Mouse (Mus musculus) spleen, adult 18-20 months (tissue): ENCODE results near the gene Ednra.
"Not testable (repeated sequence)": the region's sequence is repeated elsewhere in the genome, so short reads cannot be mapped to it uniquely, and the experiment has no call there.

Experiments
- DNase-seq, 2 experiments: peaks; one replicate each; pipeline ENCODE4 v3.0.0; 2022; ENCODE audit warnings: mixed read lengths in 2 of 2

Ednra gene

DNA sequence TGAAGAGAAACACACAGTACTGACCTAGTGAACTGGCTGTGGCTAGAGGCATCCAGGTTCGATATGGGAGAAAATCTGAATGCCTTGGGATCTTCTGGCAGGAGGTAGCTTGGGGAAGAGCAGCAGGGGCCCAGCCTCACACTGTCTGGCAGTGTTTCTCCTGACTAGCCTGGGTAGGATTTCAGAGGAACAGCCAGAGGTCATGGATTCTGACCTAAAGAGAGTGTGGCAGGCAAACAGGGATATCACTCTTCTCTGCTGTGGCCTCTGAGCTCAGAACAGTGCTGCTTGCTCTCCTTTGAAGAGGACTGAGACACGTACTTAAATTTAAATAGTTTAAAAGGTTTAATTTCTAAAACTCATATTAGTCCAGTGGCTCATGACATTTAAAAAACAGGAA is 7.2 kb downstream of the Ednra start:
- no peak for DNase-seq

GRCm38 (mm10) chr8:77714455-77714854 is 9.8 kb downstream of the Ednra start:
- DNase-seq = no peak

DNA sequence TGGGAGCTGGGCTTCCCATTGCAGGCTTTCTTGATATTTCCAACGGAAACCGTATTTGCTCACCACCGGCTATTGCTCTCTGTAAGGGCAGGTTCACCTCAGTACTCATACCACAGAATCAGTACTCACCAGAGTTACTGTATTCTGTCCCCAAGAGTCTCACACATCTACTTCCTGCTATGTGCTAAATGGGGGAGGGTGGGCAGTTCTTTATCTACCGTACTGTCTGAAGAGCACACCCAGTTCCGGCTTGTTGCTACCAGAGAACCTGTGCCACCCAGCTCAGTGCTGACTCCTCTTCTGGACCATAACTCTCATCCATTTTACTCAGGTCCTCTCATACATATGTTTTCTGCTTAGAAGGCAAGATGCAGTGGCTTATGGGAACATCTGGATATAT is 10.6 kb downstream of the Ednra start:
- DNase-seq = no peak

GRCm38 (mm10) chr8:77704768-77705167 is 19.5 kb downstream of the Ednra start:
- no peak for DNase-seq

GRCm38 (mm10) chr8:77698028-77698427 is 26.2 kb downstream of the Ednra start:
- DNase-seq = no peak

DNA sequence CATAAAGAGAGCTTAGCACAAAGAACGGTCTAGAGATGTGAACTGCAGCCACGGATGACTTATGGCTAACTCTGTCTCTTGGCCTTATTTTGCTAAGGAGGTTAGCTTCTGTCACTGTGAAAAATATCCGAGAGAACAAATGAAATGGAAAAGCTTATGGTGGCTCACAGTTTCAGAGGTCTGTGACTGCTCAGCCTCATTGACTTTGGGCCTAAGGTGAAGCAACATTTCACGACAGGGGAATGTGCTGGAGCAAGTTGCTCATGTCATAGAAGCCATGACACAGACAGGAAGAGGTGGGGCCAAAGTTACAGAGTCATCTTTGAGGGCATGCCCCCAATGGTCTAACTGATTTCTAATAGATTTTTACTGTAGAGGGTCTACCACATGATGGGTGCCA is 28.1 kb downstream of the Ednra start:
- no peak for DNase-seq

DNA sequence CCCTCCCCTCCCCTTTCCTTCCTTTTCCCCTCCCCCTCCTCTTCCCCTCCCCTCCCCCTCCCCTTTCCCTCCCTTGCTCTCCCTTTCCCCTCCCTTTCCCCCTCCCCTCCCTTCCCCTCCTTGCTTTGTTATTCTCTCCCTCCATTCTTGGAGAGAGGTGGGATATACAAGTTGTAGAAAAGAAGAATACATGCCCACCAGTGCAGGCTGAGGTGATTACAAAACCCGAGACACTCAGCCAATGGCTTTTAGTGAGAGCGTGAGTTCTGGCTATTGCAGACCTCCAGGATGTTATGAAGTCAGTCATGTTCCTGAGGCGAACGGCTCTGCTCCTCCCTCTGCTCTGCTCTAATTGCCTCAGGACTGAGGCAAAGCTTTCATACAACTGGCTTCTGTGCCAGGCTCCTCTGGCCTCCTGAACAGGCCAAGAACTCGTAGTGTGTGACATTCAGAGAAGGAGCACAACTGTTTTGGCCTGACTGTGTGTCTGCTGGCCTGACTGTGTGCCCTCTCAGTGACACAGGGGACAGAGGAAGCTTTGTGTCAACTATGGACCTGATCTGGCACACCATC is 28.7 kb downstream of the Ednra start:
- DNase-seq = no peak

DNA sequence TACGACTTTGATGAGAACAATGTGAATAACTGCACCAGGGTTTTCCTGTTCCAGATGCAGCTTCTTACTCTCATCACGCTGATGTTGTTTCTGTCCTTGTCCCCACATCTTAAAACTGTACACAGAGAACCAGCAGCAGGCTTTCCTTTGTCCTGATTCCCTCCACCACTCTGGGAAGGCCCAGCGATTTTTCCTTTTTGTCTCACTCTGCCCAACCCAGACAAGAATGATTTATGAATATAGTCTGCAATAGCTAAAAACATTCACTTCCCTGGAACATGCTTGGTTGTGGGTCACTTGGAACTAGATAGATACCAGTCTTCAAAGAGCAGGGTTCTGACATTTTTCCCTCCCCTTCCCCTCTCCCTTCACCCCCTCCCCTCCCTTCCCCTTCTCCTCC is 29.2 kb downstream of the Ednra start:
- DNase-seq = no peak

GRCm38 (mm10) chr8:77694588-77694987 is 29.7 kb downstream of the Ednra start:
- DNase-seq = no peak

- DNase-seq = not testable (repeated sequence)
These were observed 34.7 kb downstream of the Ednra start for GRCm38 (mm10) chr8:77689421-77690059.

DNA sequence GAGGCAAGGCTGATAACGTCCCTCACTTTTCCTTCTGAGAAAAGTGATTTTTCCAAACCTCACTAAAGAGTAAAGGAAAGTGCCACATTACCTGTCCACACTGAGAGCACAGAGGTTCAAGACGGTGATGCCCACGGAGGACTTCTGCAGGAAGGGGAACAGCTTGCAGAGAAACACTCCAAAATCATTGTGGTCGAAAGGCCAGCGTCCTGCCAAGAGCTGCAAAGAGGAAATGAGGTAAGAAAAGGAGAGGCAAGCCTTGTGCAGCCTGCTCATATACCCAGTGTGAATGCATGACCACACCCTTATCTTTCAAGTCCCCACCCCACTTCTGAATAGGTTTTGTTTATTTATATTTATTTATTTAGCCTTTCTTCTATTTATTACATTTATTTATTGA is 35.3 kb downstream of the Ednra start:
- DNase-seq = no peak

GRCm38 (mm10) chr8:77684372-77684771 is 39.9 kb downstream of the Ednra start:
- no peak for DNase-seq

GRCm38 (mm10) chr8:77683356-77684106 is 40.7 kb downstream of the Ednra start:
- no peak for DNase-seq

DNA sequence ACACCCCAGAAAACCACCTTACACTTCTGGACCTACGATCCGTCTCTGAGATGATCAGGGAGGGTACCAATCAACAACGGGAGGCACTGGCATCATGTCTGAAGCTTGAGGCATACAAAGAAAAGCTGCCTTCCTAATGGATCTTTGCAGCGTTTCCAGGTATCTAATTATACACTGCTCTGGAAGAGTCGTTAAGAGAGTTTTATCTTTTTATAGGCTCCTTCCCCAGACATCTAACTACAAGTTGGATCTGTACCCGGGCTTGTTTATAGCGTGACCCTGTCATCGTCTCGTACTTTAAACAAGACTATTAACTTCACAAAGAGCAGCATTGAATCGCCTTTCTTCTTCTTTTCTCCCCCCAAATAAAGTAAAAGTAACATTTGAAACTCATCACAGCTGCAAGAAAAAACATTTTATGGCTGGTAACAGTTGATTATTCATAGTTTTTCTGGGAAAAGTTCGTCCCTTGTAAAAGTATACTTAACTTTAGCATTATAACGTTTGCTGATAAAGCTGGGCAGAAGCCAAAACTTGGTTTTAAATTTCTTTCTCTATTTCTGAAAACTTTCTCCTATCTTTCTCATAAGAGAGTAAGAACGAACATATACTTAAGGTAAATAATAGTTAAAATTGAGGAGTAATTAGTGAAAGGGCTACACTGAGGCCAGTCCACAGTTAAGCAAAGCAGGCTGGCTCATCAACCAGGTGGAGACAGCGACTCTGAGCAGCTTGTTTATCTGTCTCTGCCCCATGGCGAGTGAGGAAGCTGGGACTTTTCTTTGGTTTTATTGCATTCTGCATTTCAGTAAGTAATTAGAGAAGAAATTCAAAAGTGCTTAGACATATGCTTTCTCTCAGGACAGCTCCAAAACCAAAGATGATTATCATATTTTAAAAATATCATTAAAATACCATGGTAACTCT is 42.0 kb downstream of the Ednra start:
- DNase-seq = no peak

DNA sequence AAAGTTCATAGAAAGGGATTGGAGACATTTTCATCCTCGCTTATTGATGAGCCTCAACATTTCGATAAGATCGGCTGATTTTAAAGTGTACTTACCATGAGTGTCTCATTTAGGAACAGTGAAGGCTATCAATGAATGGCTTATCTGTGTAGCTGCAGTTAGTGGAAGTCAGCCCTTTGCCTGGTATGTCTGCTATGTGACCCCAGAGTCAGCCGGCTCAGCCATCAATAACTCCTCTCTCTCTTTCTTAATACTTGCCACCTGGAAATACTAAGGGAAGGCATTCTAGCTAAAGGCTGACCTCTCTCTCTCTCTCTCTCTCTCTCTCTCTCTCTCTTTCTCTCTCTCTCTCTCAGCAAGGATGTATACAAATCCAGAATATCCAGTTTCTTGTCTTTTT is 52.2 kb downstream of the Ednra start:
- DNase-seq = no peak

DNA sequence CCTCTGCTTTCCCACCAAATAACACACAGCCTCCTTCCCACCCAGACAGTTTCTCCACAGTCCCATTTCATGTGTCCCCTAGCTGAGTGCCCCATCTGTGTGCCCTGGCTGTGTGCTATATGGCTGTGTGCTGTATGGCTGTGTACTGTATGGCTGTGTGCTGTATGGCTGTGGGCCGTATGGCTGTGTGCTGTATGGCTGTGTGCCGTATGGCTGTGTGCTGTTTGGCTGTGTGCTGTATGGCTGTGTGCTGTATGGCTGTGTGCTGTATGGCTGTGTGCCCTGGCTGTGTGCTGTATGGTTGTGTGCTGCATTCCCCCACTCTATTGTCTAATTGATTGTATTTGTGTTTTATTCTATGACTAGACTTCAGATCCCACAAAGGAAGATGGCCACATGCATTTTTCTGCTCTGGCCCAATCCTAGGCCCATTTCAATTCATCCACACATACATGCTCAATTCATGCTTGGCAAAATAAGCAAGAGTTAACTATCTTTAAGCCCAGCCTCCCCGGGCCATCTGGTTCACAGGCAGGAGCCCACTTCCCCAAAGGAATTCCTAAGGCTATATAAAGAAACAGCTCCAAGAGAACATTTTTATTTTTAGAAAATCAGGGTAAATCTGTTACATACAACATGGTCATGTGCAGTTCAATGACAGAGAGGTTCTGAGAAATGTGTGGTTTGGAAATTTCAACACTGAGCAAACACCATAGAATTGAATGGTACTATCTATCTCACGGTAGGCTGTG is 53.5 kb downstream of the Ednra start:
- DNase-seq = no peak

DNA sequence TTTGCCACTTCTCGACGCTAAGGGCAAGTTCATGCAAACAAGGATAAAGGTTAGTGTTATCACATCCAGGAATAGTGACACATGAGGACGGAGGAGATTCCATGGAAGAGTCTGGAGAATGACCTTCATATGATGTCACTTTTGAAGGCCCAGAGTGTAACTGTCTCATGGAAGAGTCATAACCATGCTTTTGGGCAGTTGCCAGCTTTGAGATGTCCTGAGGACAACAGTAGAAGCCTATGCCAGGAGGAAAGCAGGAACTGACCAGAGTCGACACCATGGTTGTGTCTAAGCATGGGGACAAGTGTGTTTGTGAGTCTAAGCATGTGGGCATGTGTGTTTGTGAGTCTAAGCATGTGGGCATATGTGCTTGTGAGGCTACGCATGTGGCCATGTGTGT is 56.3 kb downstream of the Ednra start:
- DNase-seq = no peak

- no peak for DNase-seq
These were observed 59.4 kb downstream of the Ednra start for GRCm38 (mm10) chr8:77664901-77665300.

DNA sequence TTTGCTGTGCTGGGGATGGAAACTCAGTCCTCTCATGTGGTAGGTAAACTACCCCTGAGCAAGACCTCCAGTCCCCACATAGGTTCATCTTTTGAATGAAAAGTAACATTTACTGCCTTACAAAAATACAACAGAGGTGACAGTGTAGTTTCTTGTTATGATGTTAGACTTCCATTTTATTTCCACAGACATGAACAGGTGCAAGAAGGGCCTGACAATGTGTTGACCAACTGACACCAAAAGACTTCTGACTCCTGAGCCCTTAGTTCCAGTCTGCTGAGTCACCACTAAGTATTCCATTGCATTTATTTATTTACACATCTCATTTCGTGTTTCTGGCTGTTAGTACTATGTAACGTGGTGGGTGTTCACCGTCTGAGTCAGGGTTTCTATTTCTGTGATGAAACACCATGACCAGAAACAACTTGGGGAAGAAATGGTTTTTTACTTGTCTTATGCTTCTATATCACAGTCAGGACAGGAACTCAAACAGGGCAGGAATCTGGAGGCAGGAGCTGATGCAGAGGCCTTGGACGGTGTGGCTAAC is 64.7 kb downstream of the Ednra start:
- DNase-seq = no peak

DNA sequence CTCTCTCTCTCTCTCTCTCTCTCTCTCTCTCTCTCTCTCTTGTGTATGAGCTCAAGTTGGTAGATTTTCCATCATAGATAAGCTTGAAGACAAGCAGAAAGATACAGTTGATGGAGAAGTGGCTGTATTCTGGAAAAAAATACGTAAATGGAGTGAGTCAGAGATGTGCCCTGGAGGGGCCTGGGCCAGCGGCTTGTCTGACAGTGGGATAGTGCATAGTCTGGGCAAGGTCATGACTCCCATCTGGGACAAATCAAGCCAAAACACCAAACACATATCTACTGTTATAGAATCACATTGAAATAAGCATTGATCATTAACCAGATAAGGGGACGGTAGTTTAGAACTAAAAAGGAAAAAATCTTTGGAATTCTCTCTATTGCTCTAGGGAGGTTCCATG is 65.9 kb downstream of the Ednra start:
- no peak for DNase-seq

DNA sequence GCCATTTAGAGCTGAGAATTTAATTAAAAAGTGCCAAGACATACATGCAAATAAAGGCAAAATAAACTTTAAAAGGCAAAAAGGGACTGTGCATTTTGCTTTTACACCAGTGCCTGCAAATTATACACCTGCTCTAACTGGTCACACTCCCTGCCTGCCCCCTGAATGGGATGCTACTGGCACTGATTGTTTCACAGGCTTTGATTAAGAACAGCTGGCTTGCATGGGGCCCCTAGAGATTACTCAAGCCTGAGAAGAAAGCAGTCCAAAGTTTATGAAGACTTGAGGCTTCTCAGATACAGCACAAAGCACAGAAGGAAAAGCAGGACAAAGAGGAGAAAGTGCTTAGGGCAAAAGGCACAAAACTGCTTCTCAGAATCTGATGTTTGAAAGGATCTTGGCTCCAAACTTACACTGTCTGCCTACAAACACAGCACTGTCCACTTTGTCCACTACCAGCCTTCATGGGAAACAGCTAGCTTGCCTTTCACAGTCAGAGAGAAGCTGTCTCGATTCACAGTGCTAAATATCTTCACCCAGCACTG is 73.5 kb downstream of the Ednra start:
- no peak for DNase-seq
